Mouse (Mus musculus) right cerebral cortex, adult 2 months (tissue): ENCODE results near the gene 1110008P14Rik.

Source experiments
- DNase-seq, 2 experiments: peaks; one replicate each; pipeline ENCODE4 v3.0.0; 2021 to 2022; ENCODE audit warnings: low spot score in 2 of 2

The 1110008P14Rik gene

GRCm38 (mm10) chr2:32381775-32382223, at the start of gene 1110008P14Rik:
1110008P14Rik (minus strand) TSS chr2:32381938.
- peak; percentile 89 to 92 for DNase-seq

GRCm38 (mm10) chr2:32430701-32431676, 49.3 kb upstream of the 1110008P14Rik start:
- DNase-seq: peak; percentile 86 to 92

- DNase-seq: no peak
These were observed 47.6 kb upstream of the 1110008P14Rik start for GRCm38 (mm10) chr2:32429215-32429891.

GRCm38 (mm10) chr2:32428262-32428722, 46.6 kb upstream of the 1110008P14Rik start:
- peak; percentile 71 to 75 for DNase-seq

DNA sequence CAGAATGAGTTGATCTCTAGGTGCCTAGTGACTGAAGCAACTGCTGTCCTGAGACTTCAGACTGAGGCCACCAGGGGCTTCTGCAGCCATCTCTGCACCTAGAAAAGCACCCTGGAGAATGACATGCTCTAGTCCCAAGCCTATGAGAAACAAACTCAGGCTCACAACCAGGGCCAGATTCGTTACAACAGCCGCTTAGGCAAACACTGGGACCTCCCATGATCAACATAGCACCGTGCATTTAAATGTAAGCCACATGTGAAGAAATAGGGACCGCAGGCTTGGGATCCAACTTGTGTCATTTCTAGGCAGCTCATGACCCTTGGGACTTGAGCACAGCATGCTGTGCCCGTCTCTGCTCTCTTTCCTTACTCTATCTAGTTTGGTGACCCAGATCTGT, 46.0 kb upstream of the 1110008P14Rik start:
- DNase-seq: no peak

DNA sequence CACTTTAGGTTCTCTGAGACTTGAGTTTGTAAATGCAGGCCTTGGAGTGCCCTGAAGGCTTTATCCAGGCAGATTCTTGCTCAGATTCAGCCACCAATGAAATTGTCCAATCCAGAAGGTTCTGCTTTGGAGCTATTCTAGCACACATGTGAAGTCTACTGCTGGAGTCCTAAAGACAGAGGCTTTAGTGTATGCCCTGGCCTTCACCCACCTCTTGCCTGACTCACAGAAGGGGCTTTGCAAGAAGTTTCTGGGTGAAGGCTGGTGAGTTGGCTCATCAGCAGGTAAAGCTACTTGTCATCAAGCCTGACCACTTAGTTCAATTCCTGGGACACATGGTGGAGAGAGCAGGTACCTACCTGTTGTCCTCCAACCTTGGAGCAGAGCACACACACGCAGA, 44.4 kb upstream of the 1110008P14Rik start:
- DNase-seq: no peak

- DNase-seq: peak in 1 of 2 experiments; percentile 63
These were observed 43.8 kb upstream of the 1110008P14Rik start for GRCm38 (mm10) chr2:32425568-32425967.

DNA sequence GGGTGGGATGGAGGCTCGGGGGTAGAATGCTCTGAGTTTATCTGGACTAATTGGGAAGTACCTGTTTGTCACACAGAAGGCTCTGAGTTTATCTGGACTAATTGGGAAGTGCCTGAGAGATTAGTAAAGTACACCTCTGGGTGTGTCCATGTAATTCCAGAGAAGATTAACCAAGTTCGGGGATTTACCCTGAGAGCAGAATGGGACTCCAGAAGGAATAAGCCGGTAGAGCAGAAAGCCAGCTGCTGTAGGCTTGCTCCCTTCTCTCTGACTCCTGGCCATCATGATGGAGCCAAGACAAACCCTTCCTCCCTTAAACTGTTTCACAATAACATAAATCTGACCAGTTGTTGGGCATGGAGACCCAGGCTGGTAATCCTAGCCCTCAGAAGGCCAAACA, 43.1 kb upstream of the 1110008P14Rik start:
- no peak for DNase-seq

DNA sequence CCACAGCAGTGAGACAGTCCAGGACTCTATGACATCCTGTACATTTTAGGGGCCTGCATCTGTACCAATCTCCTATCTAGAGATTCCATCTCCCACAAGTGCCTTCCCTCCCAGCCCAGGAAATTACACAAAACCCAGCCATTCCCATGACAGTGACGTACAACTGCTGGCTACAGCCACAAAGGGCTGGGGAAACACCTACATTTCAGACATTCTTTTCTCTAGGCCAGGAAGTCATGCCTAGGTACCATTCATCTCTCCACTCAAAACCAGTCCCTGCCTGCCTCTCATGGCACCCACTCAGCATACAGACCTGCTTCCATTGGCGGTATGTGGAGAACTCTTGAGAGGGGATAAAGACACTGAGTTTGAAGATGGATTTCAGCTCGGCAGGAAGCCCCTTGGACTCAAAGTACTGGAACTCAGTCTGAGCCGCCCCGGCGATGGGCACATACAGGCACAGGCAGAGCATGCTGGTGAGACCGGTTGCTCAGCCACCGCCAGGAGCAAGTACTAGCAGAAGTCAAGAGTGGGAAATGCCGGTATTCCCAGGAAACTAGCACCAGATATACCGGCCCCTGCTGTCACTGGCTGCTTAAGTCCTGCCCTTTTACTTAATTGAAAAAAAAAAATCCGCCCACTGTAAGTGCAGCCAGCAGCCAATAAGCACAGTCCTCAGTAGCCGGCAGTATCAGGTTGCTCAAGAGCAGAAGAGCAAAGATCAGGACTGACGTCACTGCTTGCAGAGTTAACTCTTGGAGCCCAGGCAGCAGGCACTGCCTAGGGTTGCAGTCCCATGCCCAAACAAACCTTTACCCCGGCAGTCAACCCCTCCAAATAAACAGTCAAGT, 42.0 kb upstream of the 1110008P14Rik start:
- DNase-seq: peak in 1 of 2 experiments; percentile 54

- no peak for DNase-seq
These were observed 40.1 kb upstream of the 1110008P14Rik start for GRCm38 (mm10) chr2:32421851-32422251.

DNA sequence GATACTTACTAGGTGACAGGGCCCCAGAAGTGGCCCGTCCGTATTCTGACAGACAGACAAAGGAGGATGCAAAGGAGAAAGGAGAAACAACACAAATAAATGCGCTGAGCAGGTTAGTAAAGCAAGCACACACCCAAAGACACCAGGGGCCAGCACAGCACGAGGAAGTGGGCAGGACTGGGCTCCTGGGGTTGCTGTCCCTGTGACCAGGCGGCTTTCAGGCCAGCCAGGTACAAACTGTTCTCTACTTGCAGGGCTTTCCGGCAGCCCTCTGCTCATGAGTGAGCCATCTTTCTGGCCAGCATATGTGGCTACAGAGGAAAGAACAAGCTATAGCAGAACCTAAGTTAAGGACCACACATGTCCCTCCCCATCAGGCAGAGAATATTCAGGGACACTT, 38.9 kb upstream of the 1110008P14Rik start:
- DNase-seq: no peak

DNA sequence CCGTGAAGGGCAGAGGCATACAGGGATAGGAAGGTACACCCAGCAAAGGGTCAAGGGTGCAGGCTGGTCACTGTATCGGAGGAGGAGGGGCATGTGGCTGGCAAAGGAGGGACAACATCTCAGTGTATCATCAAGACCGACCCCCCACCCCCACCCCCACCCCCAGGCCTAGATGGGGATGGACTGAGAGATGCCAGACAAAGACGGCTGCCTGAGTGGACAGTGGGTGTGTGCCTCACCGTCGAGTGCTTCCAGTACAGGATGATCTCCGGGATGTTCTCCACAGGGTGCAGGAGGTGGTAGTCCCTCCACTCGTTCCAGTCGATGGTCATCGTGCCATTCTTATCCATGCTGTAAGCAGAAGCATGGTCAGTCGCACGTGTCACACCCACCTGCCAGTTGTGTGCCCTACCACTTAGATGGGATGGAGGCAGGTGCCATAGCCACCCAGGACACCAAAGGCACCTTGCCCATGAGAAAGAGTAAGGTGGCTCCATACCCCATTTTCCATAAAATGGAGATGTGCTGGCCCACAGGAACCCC, 38.4 kb upstream of the 1110008P14Rik start:
- DNase-seq: no peak

GRCm38 (mm10) chr2:32419359-32419758, 37.6 kb upstream of the 1110008P14Rik start:
- DNase-seq: no peak

- no peak for DNase-seq
These were observed 36.9 kb upstream of the 1110008P14Rik start for GRCm38 (mm10) chr2:32418430-32419151.

DNA sequence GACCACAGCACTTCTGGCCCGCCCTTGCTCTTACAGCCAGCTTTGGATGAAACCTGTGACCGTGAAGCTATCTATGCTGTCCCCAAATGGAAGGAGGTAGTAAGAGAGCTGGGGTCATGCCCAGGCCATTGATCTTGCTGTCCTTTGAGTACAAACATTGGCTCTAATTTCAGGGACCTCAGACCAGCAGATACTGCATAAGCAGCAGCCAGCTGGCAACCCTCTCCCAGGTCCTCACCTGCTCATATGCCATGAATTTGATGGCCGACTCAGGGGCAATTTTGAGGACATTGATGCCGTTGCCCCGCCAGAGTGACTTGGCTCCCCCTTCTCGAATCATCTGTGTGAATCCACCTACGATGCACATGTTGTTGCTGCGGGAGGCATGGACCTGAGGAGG, 35.7 kb upstream of the 1110008P14Rik start:
- no peak for DNase-seq

- no peak for DNase-seq
These were observed 34.8 kb upstream of the 1110008P14Rik start for GRCm38 (mm10) chr2:32416556-32416955.

- no peak for DNase-seq
These were observed 34.1 kb upstream of the 1110008P14Rik start for GRCm38 (mm10) chr2:32415801-32416200.

GRCm38 (mm10) chr2:32413936-32414335, 32.2 kb upstream of the 1110008P14Rik start:
- DNase-seq: no peak

DNA sequence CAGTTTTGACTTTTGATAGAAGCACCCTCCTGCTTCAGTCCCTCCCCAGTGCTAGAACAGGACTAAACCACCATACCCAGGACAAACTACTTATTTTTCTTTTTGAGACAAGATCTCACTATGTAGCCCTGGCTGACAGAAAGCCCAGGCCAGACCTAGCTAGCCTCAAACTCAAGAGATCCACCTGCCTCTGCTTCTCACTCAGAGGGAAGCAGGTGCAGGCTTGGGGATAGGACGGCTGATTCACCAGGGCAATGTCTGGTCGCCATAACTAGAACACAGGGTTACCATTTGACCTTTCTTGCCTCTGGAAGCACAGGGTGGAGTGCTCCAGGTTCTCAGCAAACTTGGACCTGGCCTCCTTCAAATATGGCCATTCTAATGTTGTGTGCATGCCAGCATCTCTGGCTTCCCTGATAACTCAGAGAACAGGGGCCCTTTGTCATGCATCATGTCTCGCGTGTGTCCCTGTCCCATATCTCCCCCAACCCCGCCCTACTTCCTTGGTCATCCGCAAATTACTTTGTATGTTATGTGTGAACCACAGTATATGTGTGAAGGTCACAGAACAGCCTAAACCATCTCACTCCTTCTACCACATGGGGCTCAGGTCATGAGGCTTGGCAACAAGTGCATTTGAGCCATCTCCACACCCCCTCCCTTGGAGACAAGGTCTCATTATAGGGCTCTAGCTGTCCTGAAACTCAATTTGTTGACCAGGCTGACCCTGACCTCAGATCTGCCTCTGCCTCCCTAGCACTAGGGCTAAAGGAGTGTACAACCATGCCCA, 31.2 kb upstream of the 1110008P14Rik start:
- no peak for DNase-seq

DNA sequence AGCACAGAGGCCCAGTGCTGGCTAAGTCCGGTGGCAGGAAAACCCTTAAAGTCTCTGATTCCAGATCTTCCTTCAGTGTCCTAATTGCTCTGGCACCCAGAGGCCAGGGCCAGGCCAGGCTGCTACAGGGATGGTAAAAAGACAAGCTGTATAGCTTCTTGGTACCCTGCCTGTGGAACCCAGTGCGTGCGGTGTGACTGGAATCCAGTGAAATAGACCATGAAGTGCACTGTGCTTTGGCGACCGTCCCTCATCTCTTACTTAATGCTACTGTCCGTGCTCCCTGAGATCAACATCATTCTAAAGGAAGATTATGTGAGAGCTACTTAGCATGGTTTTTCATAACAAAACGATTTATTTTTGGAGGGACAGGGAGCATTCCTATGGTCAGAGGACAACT, 29.7 kb upstream of the 1110008P14Rik start:
- DNase-seq: no peak
